Mouse (Mus musculus) stomach, postnatal 0 days (tissue): ENCODE results near the gene Unc13b. TPM values are rescaled to one million over a fixed set of nuclear protein-coding genes. Genes with fewer than 3 reads are reported as not detected.

ENCODE experiments used
- ATAC-seq: fragments of 200-750 bp; cut with Nextera tagmentation; 2 replicates; pipeline ENCODE4 v1.8.0; 2017; ENCODE audit not compliant: low FRiP score, low TSS enrichment
- DNase-seq: peaks from one replicate; pipeline ENCODE4 v3.0.0-alpha.2; 2016; ENCODE audit warnings: low spot score
- H3K27ac ChIP-seq: fragments of 300-500 bp; sonication (generic); replicated peaks from 2 replicates; pipeline ENCODE4 v1.5.1; 2014; ENCODE audit warnings: mild to moderate bottlenecking, control low read depth
- H3K27me3 ChIP-seq: fragments of 300-500 bp; sonication (generic); 2 replicates; pipeline ENCODE4 v1.6.1; 2014; ENCODE audit warnings: low read length; ENCODE audit not compliant: control insufficient read depth, insufficient read depth
- H3K36me3 ChIP-seq: fragments of 300-500 bp; sonication (generic); 2 replicates; pipeline ENCODE4 v1.6.1; 2014; ENCODE audit warnings: low read length, mixed read lengths; ENCODE audit not compliant: control insufficient read depth, insufficient read depth
- H3K4me1 ChIP-seq: fragments of 300-500 bp; sonication (generic); replicated peaks from 2 replicates; pipeline ENCODE4 v1.6.1; 2014; ENCODE audit warnings: antibody characterized with exemption; ENCODE audit not compliant: control insufficient read depth, insufficient read depth
- H3K4me2 ChIP-seq: fragments of 300-500 bp; sonication (generic); replicated peaks from 2 replicates; pipeline ENCODE4 v1.6.1; 2014; ENCODE audit warnings: low read depth, mild to moderate bottlenecking, control low read depth, moderate library complexity
- H3K4me3 ChIP-seq: fragments of 300-500 bp; sonication (generic); 2 replicates; pipeline ENCODE4 v1.5.1; 2014; ENCODE audit warnings: low read depth, low read length, control low read depth
- H3K9ac ChIP-seq: fragments of 300-500 bp; sonication (generic); 2 replicates; pipeline ENCODE4 v1.6.1; 2014; ENCODE audit warnings: mild to moderate bottlenecking, low read length, control low read depth, mixed read lengths
- H3K9me3 ChIP-seq: fragments of 300-500 bp; sonication (generic); 2 replicates; pipeline ENCODE4 v1.6.1; 2016; ENCODE audit warnings: low read length; ENCODE audit not compliant: control insufficient read depth
- CTCF ChIP-seq: IDR thresholded peaks from 2 replicates; pipeline ENCODE4 v1.5.1; 2016; ENCODE audit warnings: antibody characterized with exemption, low read depth, mild to moderate bottlenecking, moderate library complexity
- EP300 ChIP-seq: optimal IDR thresholded peaks from 2 replicates; pipeline ENCODE3; 2016; ENCODE audit warnings: antibody characterized with exemption
- WGBS: fragments of 180-500 bp; shearing (Covaris S2); extraction: QIAGEN DNeasy Blood & Tissue Kit; methylation state at CpG from one replicate; pipeline ENCODE4 v1.1.7; 2014; 5-methylcytosine and 5-hydroxymethylcytosine counted together
- polyA plus RNA-seq: library from polyadenylated mRNA; unstranded; fragments of >200 nt; fragmentation: Nextera tagmentation; extraction: Ambion mirVana; gene quantifications from 2 replicates; pipeline ENCODE4 v1.2.1, GENCODE M21; 2015

Unc13b gene
- polyA plus RNA-seq, 1 experiment from 2014 or later = 3.2 TPM

DNA sequence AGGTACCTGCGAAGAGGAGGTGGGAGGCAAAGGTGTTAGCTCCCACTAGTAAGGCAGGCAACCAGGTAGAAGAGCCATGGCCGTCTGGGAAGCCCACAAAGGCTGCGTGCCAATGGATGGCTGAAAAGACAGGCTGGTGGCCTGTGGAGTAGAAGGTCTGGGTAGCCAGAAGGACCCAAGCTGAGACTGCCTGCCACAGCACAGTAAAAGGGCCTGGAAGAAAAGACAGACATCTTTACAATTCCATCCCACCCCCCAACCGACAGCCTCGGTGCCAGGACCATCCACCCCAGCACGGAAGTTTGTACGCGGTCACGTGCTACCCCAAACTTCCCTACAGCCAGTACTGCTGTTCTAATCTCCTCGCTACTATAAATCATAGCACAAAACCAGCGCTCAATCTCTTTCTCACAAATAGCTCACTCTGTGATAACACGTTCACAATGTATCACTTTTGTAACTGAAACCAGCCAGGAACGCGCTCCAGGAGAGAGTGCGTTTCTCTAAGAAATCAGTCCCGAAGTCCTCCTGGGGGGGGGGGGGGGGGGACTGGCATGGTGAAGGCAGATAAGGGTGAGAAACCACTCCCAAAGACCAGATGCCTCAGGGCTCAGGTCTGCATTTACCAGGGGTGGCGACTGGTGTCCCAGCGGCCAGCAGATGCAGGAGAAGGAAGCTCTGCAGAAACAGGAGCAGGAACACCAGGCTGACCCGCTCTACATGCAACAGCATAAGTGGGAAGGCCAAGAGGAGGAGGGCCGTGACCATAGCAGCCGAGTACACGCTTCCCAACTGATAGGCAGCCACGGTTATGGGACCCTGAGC, 38.9 kb upstream of the Unc13b start:
- no peak overlapping the region for H3K9ac ChIP-seq
- peaks cover 17% of the 10 kb centered on the region for H3K36me3 ChIP-seq
- H3K27ac ChIP-seq = no peak overlapping the region
- ATAC-seq = no peak
- H3K4me2 ChIP-seq = no peak overlapping the region
- H3K4me3 ChIP-seq = no peak overlapping the region
- TF ChIP-seq EP300 = no peak
- no peak for TF ChIP-seq CTCF
- peaks cover 4% of the 10 kb centered on the region; the same call in 1 of the 2 replicates for H3K4me1 ChIP-seq
- WGBS = 92% methylated on average over 23 of the region's 23 CpGs
- no peaks in the 10 kb centered on the region for H3K27me3 ChIP-seq
- no peaks in the 10 kb centered on the region for H3K9me3 ChIP-seq
- no peak for DNase-seq

DNA sequence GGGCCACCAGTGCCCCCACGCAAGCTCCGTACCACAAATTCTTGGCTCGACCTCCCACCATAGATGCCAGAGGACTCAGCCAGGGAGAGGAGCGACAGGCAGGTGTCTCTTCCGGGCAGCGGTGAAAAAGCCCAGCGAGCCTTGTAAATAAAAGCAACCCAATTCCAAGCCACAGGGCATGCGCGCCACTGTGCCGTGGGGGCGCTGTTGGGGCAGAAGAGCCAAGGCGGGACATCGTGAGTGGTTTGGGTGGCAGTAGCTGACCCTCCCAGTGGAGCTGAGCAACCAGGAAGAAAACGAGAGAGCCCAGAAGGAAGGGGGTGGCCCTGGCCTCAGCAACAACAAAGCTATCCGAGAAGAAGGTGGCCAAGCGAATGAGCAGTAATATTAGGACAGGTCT, 37.9 kb upstream of the Unc13b start:
- Histone ChIP-seq H3K27me3 (no peaks in the 10 kb centered on the region), H3K27ac (no peak overlapping the region), H3K4me2 (no peak overlapping the region), H3K4me1 (peaks cover 4% of the 10 kb centered on the region; the same call in 1 of the 2 replicates), H3K9me3 (no peaks in the 10 kb centered on the region), H3K9ac (no peak overlapping the region), H3K4me3 (no peak overlapping the region), H3K36me3 (peaks cover 17% of the 10 kb centered on the region)
- ATAC-seq (no peak), DNase-seq (no peak)
- 89% methylated on average over 16 of the region's 16 CpGs for WGBS
- TF ChIP-seq EP300 (no peak), CTCF (no peak)

DNA sequence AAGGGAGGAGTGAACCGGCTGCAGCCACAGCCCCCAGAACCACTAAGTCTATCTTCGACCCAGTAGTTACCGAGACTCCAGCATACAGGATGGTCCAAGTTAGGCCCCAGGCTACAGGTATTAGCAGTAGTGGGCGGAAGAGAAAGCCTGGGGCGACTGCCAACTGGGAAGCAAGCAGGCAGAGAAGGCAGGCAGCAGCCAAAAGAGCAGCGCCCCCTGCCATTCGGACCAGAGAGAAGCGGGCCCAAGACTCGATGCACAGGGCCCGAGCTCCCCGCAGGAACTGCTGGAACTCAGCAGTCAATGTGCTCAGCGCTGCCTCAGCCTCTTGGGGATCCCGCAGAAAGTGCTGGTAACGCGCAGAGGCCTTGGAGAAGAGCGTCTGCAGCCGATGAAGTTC, 37.4 kb upstream of the Unc13b start:
- H3K36me3 ChIP-seq = peaks cover 17% of the 10 kb centered on the region

DNA sequence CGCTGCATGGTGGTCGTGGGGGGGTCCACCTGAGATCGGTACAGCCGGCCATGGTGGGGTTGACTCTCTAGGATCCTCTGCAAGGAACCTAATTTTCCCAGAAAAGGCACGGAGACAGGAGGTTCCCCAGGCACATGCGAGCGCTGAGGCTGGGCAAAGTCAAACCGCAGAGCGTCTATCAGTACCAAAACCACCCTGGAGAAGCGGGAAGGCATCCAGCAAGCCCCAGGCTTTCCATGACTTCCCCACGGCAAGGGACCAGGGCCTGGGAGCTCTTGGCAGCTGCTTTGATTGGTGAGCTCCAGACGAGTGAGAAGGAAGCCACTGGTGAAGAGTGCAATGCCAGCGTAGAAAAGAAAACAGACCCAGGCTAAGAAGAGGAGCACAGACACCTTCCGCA, 34.1 kb upstream of the Unc13b start:
- Histone ChIP-seq H3K9ac (peak overlapping the region; percentile 61), H3K27me3 (no peaks in the 10 kb centered on the region), H3K27ac (peak overlapping the region; percentile 93), H3K9me3 (no peaks in the 10 kb centered on the region), H3K4me3 (peak overlapping the region; percentile 59), H3K4me1 (peaks cover 4% of the 10 kb centered on the region; the same call in 1 of the 2 replicates), H3K36me3 (peaks cover 17% of the 10 kb centered on the region; the same call in 1 of the 2 replicates), H3K4me2 (peak overlapping the region; percentile 72)
- DNase-seq = no peak
- TF ChIP-seq EP300 (no peak), CTCF (no peak)
- WGBS = 69% methylated on average over 14 of the region's 14 CpGs
- ATAC-seq = no peak

More for the DNA sequence above, 37.4 kb upstream of the Unc13b start:
- TF ChIP-seq CTCF (peak; percentile 11; the same call in 1 of the 2 replicates), EP300 (no peak)
- DNase-seq (no peak), ATAC-seq (no peak)
- no peaks in the 10 kb centered on the region for H3K27me3 ChIP-seq
- H3K9me3 ChIP-seq = no peaks in the 10 kb centered on the region
- H3K4me3 ChIP-seq = no peak overlapping the region
- no peak overlapping the region for H3K4me2 ChIP-seq
- H3K27ac ChIP-seq = no peak overlapping the region
- peaks cover 4% of the 10 kb centered on the region; the same call in 1 of the 2 replicates for H3K4me1 ChIP-seq
- 85% methylated on average over 17 of the region's 17 CpGs for WGBS
- H3K9ac ChIP-seq = no peak overlapping the region

DNA sequence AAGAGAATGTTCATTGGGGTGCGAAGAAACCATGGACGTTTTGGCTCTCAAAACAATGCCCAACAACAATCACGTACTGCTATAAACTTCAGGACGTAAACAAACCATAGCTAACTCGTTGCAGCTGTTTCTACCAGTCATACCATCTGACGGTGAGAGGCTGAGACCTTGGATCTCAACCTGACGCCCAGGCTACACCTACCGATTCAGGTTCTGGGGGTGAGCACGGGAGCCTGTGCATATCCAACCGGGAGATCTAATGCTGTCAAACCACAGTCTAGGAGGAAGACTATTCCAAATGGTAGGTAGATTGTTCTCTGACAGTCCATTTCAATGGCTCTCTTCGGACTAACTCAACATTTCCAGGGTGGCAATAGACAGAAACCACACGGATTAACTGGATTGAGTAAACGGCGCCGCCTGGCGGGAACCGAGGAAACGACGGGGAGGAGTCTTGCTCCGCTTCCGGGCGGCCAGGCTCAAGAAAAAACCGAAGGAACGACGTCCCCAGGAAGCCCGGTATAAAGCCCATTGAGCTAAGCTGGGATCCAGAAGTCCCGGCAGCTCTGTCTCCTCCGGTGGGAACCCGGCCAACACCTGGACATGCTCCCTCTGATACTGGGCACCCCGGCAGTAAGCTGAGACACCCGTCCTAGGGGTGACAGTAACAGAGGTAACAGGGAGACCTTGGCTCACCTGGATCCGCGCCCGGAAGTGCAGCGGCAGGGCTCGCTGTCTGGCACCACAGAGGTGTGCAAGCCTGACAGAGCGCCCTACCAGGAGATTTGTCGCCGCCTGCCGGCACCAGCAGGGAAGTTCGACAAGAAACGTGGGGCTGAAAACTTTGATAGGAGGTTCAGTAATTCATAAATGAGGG, 33.4 kb upstream of the Unc13b start, which contains the start of gene Pigo:
TSS of gene Pigo (minus strand) at position 736 of the 877 bp plus-strand sequence.
- DNase-seq (peak; percentile 97), ATAC-seq (peak; percentile 93)
- Histone ChIP-seq H3K27ac (peak within 1 kb of the TSS; percentile 93), H3K9ac (peak within 1 kb of the TSS; percentile 61), H3K36me3 (peaks cover 17% of the 10 kb centered on the region; the same call in 1 of the 2 replicates), H3K4me2 (peak within 1 kb of the TSS; percentile 72), H3K27me3 (no peaks in the 10 kb centered on the region), H3K9me3 (no peaks in the 10 kb centered on the region), H3K4me1 (peaks cover 6% of the 10 kb centered on the region; the same call in 1 of the 2 replicates), H3K4me3 (peak within 1 kb of the TSS; percentile 59)
- 6% methylated on average over 42 of the region's 42 CpGs for WGBS
- TF ChIP-seq CTCF = peak; percentile 84
- no peak for TF ChIP-seq EP300
